Comparison of ENCODE assay signal across 24 mouse cellular contexts in genomic region chrX:86193386-86193785, GRCm38 (mm10). TPM values are rescaled to one million over a fixed set of nuclear protein-coding genes. Genes with fewer than 3 reads are reported as not detected.
DNase-seq lines count a peak whose midpoint lies in the region; ATAC-seq and TF ChIP-seq lines count a peak whose summit lies in the region.
"Had no signal": no experiment of that assay in that cellular context is flagged by ENCODE, and none has a peak within 500 bp of the region (broad histone marks: within the 10 kb centered on the region; RNA-seq: fewer than 3 reads in every experiment).

No protein-coding gene starts in this region.

- no peaks in the 10 kb centered on the region for H3K36me3 ChIP-seq in midbrain, embryonic 10.5 days
- no peaks in the 10 kb centered on the region for H3K36me3 ChIP-seq in midbrain, embryonic 15.5 days (replicated peaks)
- H3K36me3 ChIP-seq in ES-Bruce4 (ENCODE audit: control insufficient read depth, insufficient read depth, low read length, poor library complexity, severe bottlenecking), result peaks cover 4% of the 10 kb centered on the region; the same call in 1 of the 2 replicates
- H3K36me3 ChIP-seq in ES-E14 (ENCODE audit: control insufficient read depth, insufficient read depth, low read length, poor library complexity, severe bottlenecking), result no peaks in the 10 kb centered on the region; the same call in 1 of the 2 replicates
- H3K36me3 ChIP-seq in heart, adult 2 months (ENCODE audit: control insufficient read depth, insufficient read depth, low read length), result no peaks in the 10 kb centered on the region
- H3K36me3 ChIP-seq: embryonic facial prominence, embryonic 10.5 days; embryonic facial prominence, embryonic 12.5 days; forebrain, embryonic 10.5 days; forebrain, embryonic 12.5 days had no signal

- intact Hi-C loops in heart, adult 2 months (cut with DNase I), result no loop called here

- no peaks in the 10 kb centered on the region for H3K79me2 ChIP-seq in heart, adult 2 months (replicated peaks; ENCODE audit: control insufficient read depth, insufficient read depth, low read length)

- H3K4me3 ChIP-seq in midbrain, embryonic 10.5 days, result peak overlapping the region; percentile 11; the same call in 1 of the 2 replicates
- no peak overlapping the region for H3K4me3 ChIP-seq in midbrain, embryonic 15.5 days
- H3K4me3 ChIP-seq in ES-Bruce4 (ENCODE audit: low read depth, low read length) (no peak overlapping the region), ES-E14 (ENCODE audit: insufficient read depth in 1 of 2, low read depth in 1 of 2, low read length in 2 of 2, poor library complexity in 1 of 2, severe bottlenecking in 1 of 2) (peak overlapping the region; percentile 70 to 83; a peak in 3 of 4 replicates)
- H3K4me3 ChIP-seq in heart, adult 2 months, result no peak overlapping the region
- H3K4me3 ChIP-seq: embryonic facial prominence, embryonic 12.5 days; forebrain, embryonic 12.5 days had no signal

- H3K27ac ChIP-seq in midbrain, embryonic 10.5 days (replicated peaks), result no peak overlapping the region
- H3K27ac ChIP-seq in midbrain, embryonic 15.5 days, result no peak overlapping the region
- H3K27ac ChIP-seq in ES-Bruce4 (ENCODE audit: insufficient read depth, low read length) (no peak overlapping the region), ES-E14 (ENCODE audit: insufficient read depth, low read depth, low read length, poor library complexity, severe bottlenecking) (no peak overlapping the region)
- no peak overlapping the region for H3K27ac ChIP-seq in heart, adult 2 months
- H3K27ac ChIP-seq: embryonic facial prominence, embryonic 10.5 days; embryonic facial prominence, embryonic 12.5 days; forebrain, embryonic 10.5 days; forebrain, embryonic 12.5 days had no signal

- in situ Hi-C loops in ES-E14 (cut with MboI; ENCODE audit: low sequenced_read_pairs in 2 of 2, unreplicated experiment in 2 of 2), result no loop called here

- no peak for DNase-seq in midbrain, embryonic 10.5 days (ENCODE audit: low spot score)
- peak; percentile 36 for DNase-seq in ES-E14 (ENCODE audit: low read depth, low spot score)
- peak; percentile 85 for DNase-seq in ZHBTc4 (ENCODE audit: low read depth, low spot score)
- DNase-seq in heart, adult 2 months, result no peak
- DNase-seq in cerebellum, postnatal 36 days, result no peak
- DNase-seq: adrenal gland, adult 2 months; adrenal gland, postnatal 10 days; adrenal gland, postnatal 25 days; B cell, adult 2 months; cerebellum, adult 11 months; cerebellum, adult 18-20 months; cerebellum, adult 8-10 months; cerebellum, adult 9-11 months had no signal

- TF ChIP-seq EP300 in ES-Bruce4 (IDR thresholded peaks at IDR 0.05; ENCODE audit: insufficient read depth, low read depth, low read length), result 0 out of 2 replicates have a peak, but pooled peaks have one; percentile 12
- no peak for TF ChIP-seq EP300 in heart, adult 2 months (IDR thresholded peaks at IDR 0.05; ENCODE audit: insufficient read depth, low read depth, low read length)

- H3K9me3 ChIP-seq in midbrain, embryonic 10.5 days (replicated peaks), result no peaks in the 10 kb centered on the region
- H3K9me3 ChIP-seq in midbrain, embryonic 15.5 days, result no peaks in the 10 kb centered on the region
- H3K9me3 ChIP-seq in ES-Bruce4 (replicated peaks; ENCODE audit: control insufficient read depth, insufficient read depth, low read length, poor library complexity, severe bottlenecking), result no peaks in the 10 kb centered on the region
- H3K9me3 ChIP-seq in ES-E14 (ENCODE audit: control insufficient read depth, insufficient read depth, low read depth, low read length), result no peaks in the 10 kb centered on the region
- H3K9me3 ChIP-seq: embryonic facial prominence, embryonic 10.5 days; embryonic facial prominence, embryonic 12.5 days; forebrain, embryonic 10.5 days; forebrain, embryonic 12.5 days had no signal

- peaks cover 52% of the 10 kb centered on the region for H3K27me3 ChIP-seq in midbrain, embryonic 10.5 days (ENCODE audit: low read depth, poor library complexity, severe bottlenecking)
- H3K27me3 ChIP-seq in midbrain, embryonic 15.5 days (replicated peaks), result peaks cover 8% of the 10 kb centered on the region
- H3K27me3 ChIP-seq in ES-Bruce4 (ENCODE audit: control insufficient read depth, insufficient read depth, low read length, poor library complexity, severe bottlenecking), result no peaks in the 10 kb centered on the region
- no peaks in the 10 kb centered on the region for H3K27me3 ChIP-seq in heart, adult 2 months (ENCODE audit: control insufficient read depth, insufficient read depth, low read length)

- no peak overlapping the region for H3K4me2 ChIP-seq in midbrain, embryonic 15.5 days

- 34% methylated on average over 4 of the region's 4 CpGs for WGBS in midbrain, embryonic 10.5 days
- 27% methylated on average over 4 of the region's 4 CpGs for whole genome bisulfite sequencing in midbrain, embryonic 15.5 days
- 41% methylated on average over 4 of the region's 4 CpGs for WGBS in heart, adult 2 months

- no peak for TF ChIP-seq CTCF in ES-Bruce4 (IDR thresholded peaks at IDR 0.05; ENCODE audit: low read depth, low read length)
- TF ChIP-seq CTCF in heart, adult 2 months (IDR thresholded peaks at IDR 0.05), result no peak

- no peak for ATAC-seq in midbrain, embryonic 15.5 days (replicated peaks)
- no peak for ATAC-seq in erythroid progenitor cell, adult 5-6 weeks (replicated peaks; ENCODE audit: low FRiP score, poor library complexity, severe bottlenecking)
- ATAC-seq: CD4-positive, CD25-positive, alpha-beta regulatory T cell, adult 4 months; forebrain, embryonic 16.5 days had no signal

- H3K9ac ChIP-seq in midbrain, embryonic 15.5 days, result no peak overlapping the region
- H3K9ac ChIP-seq in ES-Bruce4 (ENCODE audit: low read depth, poor library complexity, severe bottlenecking), result no peak overlapping the region
- H3K9ac ChIP-seq in ES-E14 (ENCODE audit: insufficient read depth, low read depth, low read length, poor library complexity, severe bottlenecking), result no peak overlapping the region
- no peak overlapping the region for H3K9ac ChIP-seq in heart, adult 2 months (ENCODE audit: low read depth, low read length)
- H3K9ac ChIP-seq: embryonic facial prominence, embryonic 12.5 days; forebrain, embryonic 12.5 days had no signal

- H3K4me1 ChIP-seq in midbrain, embryonic 10.5 days, result peaks cover 3% of the 10 kb centered on the region; the same call in 1 of the 2 replicates
- H3K4me1 ChIP-seq in midbrain, embryonic 15.5 days, result no peaks in the 10 kb centered on the region
- H3K4me1 ChIP-seq in ES-Bruce4 (ENCODE audit: control insufficient read depth, insufficient read depth, low read length) (no peaks in the 10 kb centered on the region), ES-E14 (ENCODE audit: control insufficient read depth in 2 of 2, insufficient read depth in 2 of 2, low read length in 2 of 2, poor library complexity in 1 of 2) (no peaks in the 10 kb centered on the region; a peak in 1 of 4 replicates)
- no peaks in the 10 kb centered on the region for H3K4me1 ChIP-seq in heart, adult 2 months (ENCODE audit: control insufficient read depth, insufficient read depth, low read length)
- H3K4me1 ChIP-seq: embryonic facial prominence, embryonic 12.5 days; forebrain, embryonic 12.5 days had no signal

- TF ChIP-seq POLR2A in ES-Bruce4 (IDR thresholded peaks at IDR 0.05; ENCODE audit: insufficient read depth, low read length), result no peak
- TF ChIP-seq POLR2A in heart, adult 2 months (IDR thresholded peaks at IDR 0.05; ENCODE audit: insufficient read depth, low read depth, low read length), result no peak

TF ChIP-seq in ES-E14, 5 proteins besides CTCF, POLR2A, EP300 and RAD21:
- TF ChIP-seq ZNF384 (IDR thresholded peaks at IDR 0.05; ENCODE audit: low read depth, low read length) (no peak), CHD2 (IDR thresholded peaks at IDR 0.05; ENCODE audit: low read depth, low read length) (no peak), HCFC1 (IDR thresholded peaks at IDR 0.05; ENCODE audit: borderline replicate concordance, insufficient read depth, low read length) (no peak), ZC3H11A (IDR thresholded peaks at IDR 0.05; ENCODE audit: borderline replicate concordance, low read depth, low read length) (no peak), MAFK (IDR thresholded peaks at IDR 0.05; ENCODE audit: insufficient read depth, low read depth, low read length) (no peak)

RNA-seq across cellular contexts. Expression of gene Nr0b1, which starts 1.8 kb away (rescaled TPM):
- 4.1 and 5.2 TPM in 2 replicates for polyA plus RNA-seq in midbrain, embryonic 10.5 days (2016; fragmentation: Nextera tagmentation; extraction: Ambion mirVana)
- polyA plus RNA-seq in midbrain, embryonic 15.5 days (2015; fragmentation: Nextera tagmentation; extraction: Ambion mirVana), result 0.68 and 1.1 TPM in 2 replicates
- polyA plus RNA-seq in ES-Bruce4 (2011; ENCODE audit: insufficient read depth, insufficient read length, low read depth, missing spikeins), result 17.0 and 17.4 TPM in 2 replicates
- total RNA-seq in ES-E14 (2012; rRNA removed), result 54.8 and 87.7 TPM in 2 replicates
- total RNA-seq in heart, adult 2 months (2021), result not detected
- polyA plus RNA-seq in heart, adult 2 months (2012; rRNA removed), result not detected in 2 replicates
- not detected in 2 replicates for total RNA-seq in erythroid progenitor cell, adult 5-6 weeks (2015; ENCODE audit: low replicate concordance)
- total RNA-seq in erythroid progenitor cell, adult 5-6 weeks (2017; ENCODE audit: low replicate concordance), result not detected in 2 replicates
- total RNA-seq: MEL had no signal
- polyA plus RNA-seq: CD4-positive, CD25-positive, alpha-beta regulatory T cell, adult 4 months; frontal cortex, adult 2 months had no signal

Comparison
In these comparisons a context has a peak if more than half of its experiments do, and no peak if none do; other contexts are left out.
1. H3K4me3 ChIP-seq: peak in midbrain, embryonic 10.5 days (single experiment) and ES-E14 (2 of 2); none in midbrain, embryonic 15.5 days (single experiment), ES-Bruce4 (single experiment) and heart, adult 2 months (single experiment).
2. DNase-seq: peak in ES-E14 (single experiment) and ZHBTc4 (single experiment); none in midbrain, embryonic 10.5 days (single experiment), heart, adult 2 months (0 of 2) and cerebellum, postnatal 36 days (0 of 2).